Mouse (Mus musculus) c-Kit-negative CD71-positive TER-119-positive erythroid progenitor cells, embryonic 14.5 days (primary cell): Measurements from ENCODE around the gene Ank3.

ENCODE experiments used
- DNase-seq: peaks from one replicate; pipeline ENCODE4 v3.0.0-alpha.2; 2013; ENCODE audit warnings: low read depth, low spot score

The Ank3 gene

DNA sequence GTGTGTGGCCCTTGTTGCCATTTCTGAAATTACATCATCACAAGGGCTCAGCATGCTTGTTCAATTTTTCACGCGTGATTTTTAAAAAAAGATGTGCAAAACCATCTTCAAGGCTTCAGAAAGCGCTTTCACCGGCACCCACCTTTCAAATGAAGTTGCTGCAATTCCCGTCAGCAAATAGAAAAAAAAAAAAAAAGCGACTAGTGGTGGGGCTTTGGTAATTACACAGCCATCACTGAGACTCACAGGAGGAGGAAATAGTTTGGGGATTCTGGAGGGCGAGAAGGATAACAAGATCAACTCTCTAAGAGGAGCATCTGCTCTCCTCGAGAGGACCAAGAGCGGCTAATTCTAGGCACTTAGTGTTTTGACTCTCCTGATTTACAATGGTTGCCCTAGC, 173.4 kb downstream of the Ank3 start:
- no peak for DNase-seq

DNA sequence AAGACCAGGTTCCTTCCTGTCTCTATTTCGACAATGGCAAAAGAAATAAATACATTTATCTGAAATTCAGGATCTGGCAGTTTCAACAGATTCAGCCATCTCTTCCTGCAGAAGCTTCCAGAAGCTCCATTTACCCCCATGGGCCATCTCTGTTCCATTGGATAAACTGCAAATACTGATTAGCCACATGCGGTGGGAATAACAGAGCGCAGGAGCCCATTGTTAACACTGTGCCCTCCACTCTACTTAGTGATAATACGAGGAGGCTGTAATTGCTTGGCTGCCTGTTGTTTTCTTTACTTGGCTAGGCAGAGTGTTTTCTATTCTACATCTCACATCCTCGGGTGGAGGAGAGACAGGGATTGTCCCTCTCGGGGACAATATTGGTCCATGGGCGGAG, 174.5 kb downstream of the Ank3 start:
- no peak for DNase-seq

DNA sequence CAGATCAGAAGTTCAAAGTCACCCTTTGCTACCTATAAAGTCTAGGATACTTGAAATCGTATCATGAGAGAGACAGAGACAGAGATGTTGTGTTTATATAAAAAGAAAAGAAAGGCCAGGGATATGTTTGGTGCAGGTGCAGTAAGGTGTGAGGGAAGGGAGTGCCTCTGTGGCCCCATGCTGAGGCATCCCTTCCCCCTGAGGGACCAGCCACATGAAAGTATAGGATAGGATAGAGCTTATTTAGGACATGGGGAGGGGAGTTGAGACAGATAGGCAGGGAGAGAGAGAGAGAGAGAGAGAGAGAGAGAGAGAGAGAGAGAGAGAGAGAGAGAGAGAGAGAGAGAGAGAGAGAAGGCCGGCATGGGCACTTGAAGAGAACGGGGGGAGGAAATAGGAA, 175.2 kb downstream of the Ank3 start:
- no peak for DNase-seq

DNA sequence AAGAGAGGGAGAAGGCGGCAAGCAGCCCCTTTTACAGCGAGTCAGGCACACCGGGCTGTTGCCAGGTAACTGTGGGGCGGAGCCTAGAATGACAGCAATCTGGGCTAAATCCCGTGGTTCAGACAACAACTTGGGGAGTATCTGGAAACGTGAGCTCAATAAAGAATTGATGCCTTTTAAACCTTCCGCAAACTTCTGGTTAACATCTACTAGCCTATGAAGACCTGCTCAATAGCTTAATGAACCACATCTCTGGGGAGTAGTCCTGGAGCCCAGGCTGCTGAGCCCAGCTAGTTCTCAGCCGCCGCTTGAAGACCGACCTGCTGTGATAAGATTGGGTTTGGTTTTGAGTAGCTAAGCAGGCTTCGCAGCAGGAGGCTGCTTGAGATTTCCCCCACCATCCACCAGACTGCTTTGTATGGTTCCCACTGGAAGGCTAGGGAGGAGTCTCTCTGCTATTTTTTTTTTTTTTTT, 175.7 kb downstream of the Ank3 start:
- no peak for DNase-seq

DNA sequence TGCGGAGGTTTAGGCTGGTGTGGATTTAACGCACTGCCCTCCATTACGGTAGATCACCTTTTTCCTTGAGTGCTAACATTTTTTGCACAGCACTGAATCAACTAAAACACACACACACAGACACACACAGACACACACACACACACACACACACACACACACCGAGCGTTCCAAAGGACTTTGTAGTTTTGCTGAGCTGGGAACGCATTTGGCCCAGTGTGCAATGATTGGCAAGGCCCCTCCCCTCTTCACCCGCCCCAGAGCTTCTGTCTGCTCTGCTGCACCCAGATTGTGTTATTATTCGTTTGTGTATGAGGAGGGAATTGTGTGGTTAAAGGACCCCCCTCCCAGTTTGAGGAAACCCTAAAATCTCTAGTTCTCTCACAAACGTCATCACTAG, 176.3 kb downstream of the Ank3 start:
- DNase-seq: no peak

DNA sequence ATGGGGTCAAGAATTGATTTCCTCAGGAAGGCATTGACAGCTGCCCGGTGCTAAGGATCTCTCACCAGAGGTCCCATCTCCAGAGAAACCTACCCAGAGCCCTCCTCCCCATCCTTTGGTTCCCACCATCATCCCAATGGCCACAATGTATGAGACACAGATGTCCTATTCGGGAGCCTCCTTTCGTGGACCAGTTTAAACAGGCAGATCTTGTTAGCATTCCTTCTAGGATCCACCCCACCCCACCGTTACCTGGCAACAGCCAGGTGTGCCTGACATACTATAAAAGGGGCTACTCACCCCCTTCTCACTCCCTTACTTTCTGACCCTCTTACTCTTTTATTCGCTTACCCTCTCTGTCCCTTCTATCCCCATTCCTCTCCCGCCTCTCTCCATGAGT, 176.9 kb downstream of the Ank3 start:
- no peak for DNase-seq

DNA sequence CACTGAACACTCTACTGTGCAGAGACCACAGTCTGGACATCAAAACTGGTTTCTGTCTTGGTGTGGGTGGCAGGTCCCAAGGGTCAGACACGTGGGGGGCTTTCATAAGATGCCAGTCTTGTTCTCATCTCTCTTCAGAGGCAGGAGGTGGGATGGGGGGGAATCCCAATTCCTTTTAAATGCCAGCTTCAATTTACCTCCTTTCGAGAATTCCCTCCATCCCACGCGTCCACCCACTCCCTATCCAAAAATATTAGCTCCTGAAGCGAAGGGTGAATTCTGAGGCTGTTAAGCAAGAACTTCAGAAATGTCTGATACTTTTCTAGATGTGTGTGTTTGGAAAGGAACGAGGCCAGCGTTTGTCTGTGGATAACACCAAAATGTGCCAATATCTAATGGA, 177.7 kb downstream of the Ank3 start:
- DNase-seq: no peak

DNA sequence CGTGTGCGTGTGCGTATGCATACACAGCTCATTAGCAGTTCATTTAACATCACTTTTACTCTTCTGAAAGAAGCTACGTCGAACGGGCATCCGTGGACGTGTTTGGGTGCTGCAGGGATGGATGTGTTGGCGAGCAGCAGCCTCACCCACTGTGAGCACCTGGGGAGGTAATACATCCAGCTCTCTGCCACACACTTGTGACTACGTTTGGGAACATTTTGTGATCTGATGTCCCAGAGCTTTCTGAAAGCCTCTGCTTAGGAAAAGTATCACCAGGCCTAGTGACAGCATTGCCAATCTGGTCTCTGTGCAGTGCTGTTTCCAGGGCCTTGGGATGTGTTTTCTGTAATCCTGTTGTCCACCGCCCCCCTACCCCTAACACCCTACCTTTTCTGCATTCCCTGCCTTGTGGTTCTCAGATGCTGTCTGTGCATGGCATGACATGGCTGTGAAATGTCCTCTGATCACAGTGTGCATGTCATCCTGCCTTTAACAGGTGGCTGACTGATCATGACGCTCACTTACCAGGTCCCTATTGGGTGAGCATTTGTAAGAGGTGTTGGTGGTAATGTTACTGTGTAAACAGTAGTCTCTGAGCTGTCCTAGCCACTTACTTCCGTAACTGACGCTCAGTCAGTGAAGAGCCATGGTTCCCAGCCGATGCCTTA, 178.6 kb downstream of the Ank3 start:
- DNase-seq: no peak

DNA sequence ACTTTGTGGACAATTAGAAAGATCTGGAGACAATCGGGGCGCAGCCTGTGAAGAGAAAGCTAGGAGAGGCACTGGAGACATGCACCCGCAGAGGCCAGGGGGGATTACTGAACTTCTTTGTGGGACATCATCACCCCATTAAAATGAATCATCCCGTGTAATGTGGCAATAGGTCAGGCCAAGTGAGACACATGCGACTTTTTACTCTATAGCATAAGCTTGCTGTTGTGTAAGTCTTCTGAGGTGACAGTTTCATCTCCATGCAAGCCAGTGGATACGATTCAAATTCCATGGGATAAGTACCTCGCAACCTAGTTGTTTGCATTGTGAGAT, 179.1 kb downstream of the Ank3 start:
- DNase-seq: no peak

DNA sequence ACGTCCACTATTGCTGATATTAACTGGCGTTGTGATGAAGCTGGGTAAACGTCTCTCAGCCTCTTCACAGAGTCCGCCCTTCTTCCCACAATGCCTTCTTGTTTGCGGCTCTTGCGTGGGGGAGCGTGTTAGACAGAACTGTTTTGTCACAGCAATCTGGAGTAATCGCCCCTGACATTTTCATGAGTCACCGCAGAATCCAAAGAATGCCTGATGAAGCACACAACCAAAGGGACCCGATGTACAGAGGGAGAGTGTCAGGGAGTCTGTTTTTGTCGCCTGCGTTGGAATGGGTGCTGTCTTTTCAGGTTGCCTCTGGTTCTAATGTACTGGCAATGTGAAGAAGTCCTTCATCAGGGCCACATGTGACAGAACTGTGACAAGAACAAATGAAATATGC, 181.0 kb downstream of the Ank3 start:
- DNase-seq: no peak

DNA sequence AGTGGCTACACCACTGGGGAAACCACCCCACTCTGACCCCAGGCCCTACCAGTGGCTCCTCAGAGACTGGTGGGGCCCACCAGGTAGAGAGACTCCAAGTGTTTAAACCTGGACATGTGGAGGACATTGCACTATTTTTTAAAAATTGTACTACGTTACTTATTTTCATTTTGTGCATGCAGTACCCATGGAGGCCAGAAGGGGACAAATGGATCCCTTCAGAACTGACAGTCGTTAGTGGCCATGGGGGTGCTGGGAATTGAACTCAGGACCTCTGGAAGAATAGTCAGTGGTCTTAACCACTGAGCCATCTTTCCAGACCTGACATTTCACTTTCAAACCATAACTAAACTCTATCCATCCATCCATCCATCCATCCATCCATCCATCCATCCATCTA, 183.0 kb downstream of the Ank3 start:
- no peak for DNase-seq

DNA sequence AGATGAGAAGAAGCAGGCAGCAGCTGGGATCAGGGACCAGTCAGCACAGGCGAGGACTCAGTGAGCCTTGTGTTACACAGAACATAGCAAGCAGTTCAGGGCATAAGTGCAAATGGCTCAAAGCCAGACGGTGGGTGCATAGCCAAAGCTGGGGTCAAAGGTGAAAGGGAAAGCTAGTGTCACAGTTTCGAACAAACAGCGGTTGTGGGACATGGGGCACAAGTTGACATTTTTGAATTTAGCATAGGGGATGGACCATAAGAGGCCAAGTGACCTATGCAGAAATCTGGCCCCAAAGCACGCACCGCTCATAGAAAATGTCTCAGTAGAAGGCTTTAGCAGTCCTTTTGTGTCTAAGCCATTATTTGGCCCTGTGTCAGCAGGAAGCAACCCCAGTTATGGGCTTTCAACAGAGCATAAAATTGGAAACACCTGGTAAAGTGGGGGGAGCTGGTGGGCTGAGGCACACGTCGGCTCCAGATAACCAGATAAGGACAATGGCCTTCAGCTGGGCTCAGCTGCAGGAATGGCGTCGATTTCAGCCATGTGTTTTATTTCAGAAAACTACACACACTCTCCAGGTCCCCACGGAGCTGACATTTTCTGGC, 185.4 kb downstream of the Ank3 start:
- no peak for DNase-seq

DNA sequence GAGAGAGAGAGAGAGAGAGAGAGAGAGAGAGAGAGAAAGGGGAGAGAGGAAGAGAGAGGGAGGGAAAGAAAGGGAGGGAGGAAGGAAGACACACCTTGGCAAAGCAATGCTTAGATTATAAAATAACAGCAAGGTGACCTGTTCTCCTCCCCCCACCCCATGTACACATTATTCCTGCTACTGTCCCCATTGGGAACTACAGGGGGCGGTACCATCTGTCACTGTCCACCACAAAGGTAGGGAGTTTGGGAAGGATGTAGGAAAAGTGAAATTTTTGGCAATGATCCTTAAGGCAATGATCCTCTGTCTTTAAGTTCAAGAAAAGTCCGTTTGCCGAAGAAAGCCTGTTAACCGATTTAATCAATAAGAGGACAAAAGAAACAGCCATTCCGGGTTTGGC, 186.0 kb downstream of the Ank3 start:
- DNase-seq: no peak

DNA sequence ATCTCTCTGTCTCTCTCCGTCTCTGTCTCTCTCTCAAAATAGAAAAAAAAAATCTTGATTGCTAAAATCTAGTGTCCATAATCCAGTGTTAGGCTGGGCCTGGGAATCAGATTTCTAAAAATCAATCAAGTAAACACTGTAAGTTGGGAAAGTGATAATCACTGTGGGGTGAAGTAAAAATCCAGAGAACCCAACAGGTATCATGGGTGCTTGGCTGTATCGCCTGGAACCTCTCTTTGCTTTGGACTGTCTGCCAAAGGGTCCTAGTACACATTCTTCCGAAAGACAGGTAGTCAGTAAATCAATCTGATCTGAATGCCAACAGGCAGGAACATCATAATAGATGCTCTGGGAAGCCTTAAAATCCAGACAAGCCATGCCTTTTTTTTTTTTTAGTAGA, 186.7 kb downstream of the Ank3 start:
- DNase-seq: no peak

DNA sequence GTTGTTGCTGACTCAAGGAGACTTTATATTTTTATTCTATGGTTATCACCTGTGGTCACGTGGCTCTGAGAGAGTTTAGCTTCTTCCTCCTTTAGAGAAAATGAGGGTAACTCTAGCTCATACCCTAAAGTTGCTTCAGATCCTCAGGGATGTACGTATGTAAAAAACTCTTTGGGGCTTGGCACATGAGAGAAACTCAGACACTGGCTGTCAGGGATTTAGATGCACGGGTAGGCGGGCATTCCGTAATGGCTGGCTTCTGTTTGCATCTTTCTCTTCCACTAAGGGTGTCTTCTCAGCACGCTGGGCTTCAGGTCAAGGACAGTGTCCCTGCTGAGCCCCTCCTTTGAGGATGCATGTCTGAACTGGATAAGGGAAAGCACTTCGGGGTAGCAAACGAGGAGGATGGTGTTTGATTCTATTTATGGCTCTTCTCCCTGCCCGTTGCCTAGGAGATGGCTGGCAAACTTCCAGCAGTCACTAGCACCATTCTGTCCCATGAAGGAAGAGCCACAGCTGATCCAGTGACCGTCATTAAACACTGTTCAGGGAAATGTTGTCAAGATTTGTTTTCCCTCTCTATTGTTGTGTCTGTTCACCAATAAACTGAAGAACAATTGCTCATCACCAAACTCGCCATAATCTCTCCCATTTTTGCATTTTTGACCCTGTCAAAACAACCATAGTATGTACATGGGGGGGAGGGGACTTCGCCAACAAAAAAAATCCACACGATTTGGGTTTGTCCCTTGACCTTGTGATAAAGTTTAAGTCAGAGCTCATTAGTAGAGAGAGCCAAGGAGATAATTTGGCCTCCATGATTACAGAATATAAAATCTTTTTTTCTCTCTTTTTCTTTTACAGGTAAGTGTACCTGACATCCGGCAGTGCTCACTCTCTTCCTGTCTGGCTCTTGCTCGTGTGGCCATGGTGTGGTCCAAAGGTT, 195.9 kb downstream of the Ank3 start:
- DNase-seq: no peak

DNA sequence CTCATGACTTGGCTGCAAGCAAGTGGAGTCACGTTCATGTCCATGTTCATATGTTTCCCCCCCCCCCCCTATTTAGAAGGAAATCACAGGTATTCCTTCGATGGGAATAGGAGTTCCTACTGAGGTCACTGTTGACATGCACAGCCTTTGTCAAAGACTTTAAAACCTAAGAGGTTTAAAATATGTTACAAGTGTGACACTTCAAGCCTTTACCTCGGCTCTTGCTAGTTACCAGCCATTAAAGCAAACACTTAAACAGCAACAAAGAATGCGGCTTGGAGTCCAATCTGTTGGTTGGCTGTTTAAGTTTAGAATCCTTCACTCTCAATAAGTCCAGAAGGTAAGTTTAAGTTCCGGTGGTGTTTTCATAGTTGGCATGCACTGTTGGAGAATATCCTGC, 196.9 kb downstream of the Ank3 start:
- DNase-seq: no peak

DNA sequence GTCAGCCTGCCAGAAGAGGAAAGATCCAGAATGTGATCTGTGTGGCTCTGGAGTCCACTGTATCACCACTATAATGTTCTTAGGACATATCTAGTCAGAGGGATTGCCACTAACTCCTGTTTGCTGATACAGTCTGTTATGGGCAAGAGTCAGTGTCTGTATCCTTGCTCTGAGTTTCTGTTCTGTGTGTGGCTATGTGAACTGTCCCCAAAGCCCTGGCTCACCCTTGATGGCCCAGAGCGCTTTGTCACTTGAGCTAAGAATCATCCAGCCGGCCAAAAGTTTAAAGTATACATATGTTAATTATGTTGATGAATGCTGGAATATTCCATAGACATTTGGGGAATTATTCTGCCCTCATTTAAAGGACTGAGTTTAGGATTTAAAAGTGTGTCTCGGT, 202.9 kb downstream of the Ank3 start:
- no peak for DNase-seq

DNA sequence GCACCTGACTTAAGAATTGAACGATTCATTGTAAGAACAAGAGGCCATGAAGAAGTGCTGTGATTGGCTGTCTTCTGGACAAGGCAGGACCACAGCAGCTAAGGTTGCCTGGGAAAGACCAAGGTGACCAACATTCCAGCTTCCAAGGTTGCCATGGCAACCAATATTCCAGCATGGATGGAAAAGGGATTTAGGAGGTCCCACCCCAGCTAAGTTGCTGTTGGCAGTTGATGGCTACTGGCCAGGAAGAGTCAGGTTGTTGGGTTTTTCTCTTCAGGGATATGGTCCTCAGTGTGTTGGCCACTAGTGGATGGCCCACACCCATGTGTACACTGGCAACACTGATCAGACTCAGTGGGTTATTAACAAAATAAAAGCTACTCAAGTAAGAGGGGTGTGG, 204.1 kb downstream of the Ank3 start:
- no peak for DNase-seq

DNA sequence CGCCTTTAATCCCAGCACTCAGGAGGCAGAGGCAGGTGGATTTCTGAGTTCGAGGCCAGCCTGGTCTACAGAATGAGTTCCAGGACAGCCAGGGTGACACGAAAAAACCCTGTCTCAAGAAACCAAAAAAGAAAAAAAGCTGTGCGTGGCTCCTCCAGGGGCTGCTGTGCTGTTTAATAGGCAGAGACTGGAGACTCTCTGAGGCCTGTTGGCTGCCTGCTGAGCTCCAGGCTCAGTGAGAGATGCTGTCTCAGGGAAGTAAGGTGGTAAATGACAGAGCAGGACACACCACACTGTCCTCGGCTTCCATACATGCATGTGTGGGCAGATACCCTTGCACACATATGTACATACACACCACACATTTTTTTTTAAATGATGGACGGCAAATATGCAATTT, 206.0 kb downstream of the Ank3 start:
- DNase-seq: no peak

DNA sequence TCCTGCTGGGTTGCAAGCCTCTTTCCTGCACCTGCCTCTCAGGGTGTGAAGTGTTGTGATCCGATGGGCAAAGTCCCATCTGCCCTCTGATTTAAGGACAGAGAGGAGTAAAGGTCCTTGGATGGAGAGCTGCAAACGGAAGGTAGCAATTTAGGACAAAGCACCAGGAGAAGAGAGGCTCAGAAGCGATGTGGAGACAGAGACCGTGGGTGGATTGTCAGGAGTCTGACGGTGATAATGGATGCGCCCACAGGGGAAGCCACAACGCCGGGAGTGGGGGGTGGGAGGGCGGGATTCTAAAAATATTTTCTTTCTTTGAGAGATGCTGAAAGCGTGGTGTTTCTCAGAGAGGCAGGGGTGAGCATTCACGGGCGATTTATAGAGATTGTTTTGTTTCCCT, 206.6 kb downstream of the Ank3 start:
- no peak for DNase-seq

DNA sequence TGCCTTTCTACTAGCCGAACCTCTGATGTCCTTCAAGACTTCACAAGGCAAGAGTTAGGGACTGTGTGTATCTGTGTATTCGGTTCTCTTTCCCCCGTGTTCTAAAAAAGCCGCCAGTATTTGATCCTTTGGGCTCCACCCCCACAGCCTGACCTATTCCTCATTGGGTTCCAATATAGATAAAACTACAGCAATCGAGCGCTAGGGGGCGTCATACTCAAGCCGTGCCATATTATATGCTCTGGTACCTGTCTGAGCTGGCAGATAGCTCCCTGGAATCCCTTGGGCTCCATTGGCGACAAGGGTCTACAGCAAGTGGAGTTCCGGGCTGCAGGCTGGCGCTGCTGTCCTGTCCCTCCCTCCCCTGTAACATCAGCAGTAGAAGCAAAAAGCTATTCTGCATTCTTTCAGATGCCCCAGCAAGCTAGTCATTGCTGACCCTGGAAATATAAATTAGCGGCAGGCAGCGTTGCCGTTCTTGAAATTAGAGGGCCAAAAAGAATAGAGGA, 209.1 kb downstream of the Ank3 start:
- DNase-seq: no peak

DNA sequence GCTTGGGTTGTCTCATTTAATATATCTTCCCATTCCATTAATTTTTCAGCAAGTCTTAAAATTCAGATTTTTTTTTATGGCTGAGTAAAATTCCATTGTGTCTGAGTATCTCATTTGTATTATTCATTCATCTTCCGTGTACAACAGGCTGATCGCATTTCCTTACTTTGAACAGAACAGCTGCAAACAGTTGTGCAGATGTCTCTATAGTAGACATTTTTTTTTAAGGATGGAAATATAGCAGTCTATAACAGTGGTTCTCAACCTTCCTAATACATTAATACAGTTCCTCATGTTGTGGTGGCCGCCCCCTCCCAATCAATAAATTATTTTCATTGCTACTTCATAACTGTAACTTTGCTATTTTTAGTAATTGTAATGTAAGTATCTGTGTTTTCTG, 212.7 kb downstream of the Ank3 start:
- DNase-seq: no peak
